Mouse (Mus musculus) liver, embryonic 14.5 days (tissue): Measurements from ENCODE around the gene Cd151.

Source experiments
- CTCF ChIP-seq: IDR thresholded peaks from 2 replicates; pipeline ENCODE4 v1.5.1; 2016; ENCODE audit warnings: antibody characterized with exemption, low read depth, control low read depth
- EP300 ChIP-seq: IDR thresholded peaks from 2 replicates; pipeline ENCODE4 v1.6.1; 2016; ENCODE audit warnings: antibody characterized with exemption, low read depth

DNA sequence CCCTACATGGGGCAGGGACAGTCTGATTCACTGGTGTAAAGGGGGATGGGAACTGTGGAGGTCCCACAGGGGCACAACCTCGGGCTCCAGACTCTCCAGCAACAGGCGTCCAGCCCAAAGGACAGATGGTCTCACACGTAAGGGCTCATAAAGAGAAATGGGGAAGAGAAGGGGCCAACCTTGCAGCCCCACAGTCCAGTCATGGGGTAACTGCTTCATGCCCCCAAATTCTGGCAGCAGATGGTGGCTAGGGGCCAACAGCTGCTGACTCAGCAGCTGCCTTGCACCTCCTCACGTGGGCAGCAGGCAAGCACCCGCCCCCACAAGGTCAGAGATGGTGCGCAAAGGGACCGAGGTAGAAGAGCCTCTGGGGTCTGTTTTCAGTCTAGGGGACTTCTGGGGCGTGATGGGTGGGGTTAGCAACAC lies 35.0 kb upstream of the Cd151 start:
- no peak for TF ChIP-seq CTCF
- TF ChIP-seq EP300: no peak
